Mouse (Mus musculus) neural tube, embryonic 10.5 days (tissue): ENCODE data around the gene Ccdc85c.

Experiments
- DNase-seq: peaks from one replicate; pipeline ENCODE4 v3.0.0-alpha.2; 2017; ENCODE audit warnings: low spot score; ENCODE audit errors: extremely low spot score

Ccdc85c gene

GRCm38 (mm10) chr12:108240953-108241588, 34.2 kb downstream of the Ccdc85c start:
- peak; percentile 87 for DNase-seq

DNA sequence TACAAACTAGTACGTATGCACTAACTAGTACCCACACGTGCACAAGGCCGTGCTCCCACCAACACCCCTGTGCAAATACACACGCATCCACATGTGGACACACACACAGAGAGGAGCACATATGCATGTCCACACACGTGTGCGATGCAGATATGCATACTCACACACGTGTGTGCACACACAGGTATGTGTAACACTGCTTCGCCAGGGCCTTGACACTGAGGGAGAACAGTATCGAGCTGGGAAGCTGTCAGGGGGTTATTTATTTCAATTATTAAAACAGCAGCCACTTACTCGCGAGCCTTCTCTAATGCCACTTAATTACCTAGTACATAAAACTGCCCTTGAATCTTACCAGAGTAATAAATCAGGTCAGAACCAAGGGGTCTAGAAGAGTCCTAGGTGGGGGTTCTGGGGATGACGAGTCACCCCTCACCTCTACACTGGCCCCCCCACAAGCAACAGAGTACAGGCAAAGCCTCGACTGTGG, 34.8 kb downstream of the Ccdc85c start:
- DNase-seq = peak; percentile 39

DNA sequence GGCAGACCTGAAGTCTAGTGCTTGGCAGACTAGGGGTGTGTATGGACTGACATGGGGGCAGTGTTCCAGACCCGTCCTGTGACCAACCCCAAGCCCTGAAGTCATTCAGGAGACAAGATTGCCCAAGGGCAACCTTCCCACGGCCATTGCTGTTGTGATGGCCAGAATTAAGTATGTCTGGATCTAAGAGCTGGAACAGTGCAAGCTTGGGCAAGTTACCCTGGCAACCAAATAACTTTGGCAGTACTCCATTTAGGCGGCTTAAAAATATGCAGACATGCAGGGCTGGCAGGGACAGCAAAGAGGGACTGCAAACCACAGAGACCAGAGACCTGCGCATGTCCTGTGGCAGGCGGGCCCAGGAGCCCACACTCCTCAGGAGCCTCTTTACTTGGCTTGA, 35.8 kb downstream of the Ccdc85c start:
- no peak for DNase-seq

- DNase-seq = no peak
Measured at GRCm38 (mm10) chr12:108238395-108239035, 36.7 kb downstream of the Ccdc85c start.

DNA sequence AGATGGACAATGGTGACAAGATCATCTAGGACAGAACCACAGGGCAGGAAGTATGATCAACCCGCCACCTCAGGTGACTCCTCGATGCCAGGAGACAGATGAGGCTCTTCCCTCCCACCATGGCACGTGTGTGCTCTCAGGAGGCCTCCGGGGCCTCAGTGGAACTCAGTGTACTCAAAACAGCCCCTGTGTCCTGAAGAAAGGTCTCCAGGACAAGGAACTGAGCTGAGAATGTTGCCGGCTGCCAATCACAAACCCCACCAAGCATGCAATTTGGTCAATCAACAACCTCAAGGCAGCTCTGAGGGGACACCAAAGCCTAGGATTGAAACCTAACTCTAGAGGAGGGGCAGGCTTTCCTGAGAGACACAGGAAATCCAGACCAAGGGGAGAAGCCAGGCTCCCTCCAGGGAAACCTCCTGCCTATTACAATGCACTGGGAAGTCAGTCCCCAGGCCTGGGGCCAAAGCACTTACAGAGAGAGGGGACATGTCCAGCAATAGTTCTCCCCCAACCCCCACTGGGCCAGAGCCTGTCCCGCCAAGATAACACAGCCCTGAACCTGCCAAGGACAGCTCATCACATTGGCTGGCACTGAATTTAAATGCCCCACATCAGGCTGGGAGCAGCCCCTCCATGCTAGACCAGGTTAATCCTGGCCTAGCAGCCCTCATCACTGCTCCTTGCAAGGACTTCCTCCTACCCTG, 37.8 kb downstream of the Ccdc85c start:
- DNase-seq = no peak

DNA sequence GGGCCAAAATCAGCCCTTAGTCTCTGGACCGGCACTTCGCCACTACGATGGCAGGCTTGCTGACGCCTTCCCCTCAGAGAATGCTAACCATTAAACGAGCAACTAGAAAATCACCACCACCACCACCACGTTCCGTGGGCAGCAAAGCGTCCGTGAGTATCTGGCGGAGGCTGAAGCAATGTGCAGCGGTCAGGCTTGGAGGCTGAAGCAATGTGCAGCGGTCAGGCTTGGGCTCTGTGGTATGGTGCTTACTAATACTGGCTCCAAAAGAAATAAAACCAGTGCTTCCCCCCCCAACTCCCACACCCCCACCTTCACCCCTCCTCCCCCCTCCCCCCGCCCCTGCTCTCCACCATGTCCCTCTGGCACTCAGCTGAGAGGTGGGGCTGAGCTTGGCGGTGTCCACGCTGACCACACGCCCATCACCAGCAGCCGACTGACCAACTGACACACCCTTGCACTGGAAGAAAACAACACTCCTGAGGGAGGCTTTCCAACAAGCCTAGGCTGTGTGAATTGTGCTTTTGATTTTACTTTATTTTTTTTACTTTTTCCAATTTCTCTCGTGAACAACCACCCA, 39.2 kb downstream of the Ccdc85c start:
- DNase-seq = no peak

DNA sequence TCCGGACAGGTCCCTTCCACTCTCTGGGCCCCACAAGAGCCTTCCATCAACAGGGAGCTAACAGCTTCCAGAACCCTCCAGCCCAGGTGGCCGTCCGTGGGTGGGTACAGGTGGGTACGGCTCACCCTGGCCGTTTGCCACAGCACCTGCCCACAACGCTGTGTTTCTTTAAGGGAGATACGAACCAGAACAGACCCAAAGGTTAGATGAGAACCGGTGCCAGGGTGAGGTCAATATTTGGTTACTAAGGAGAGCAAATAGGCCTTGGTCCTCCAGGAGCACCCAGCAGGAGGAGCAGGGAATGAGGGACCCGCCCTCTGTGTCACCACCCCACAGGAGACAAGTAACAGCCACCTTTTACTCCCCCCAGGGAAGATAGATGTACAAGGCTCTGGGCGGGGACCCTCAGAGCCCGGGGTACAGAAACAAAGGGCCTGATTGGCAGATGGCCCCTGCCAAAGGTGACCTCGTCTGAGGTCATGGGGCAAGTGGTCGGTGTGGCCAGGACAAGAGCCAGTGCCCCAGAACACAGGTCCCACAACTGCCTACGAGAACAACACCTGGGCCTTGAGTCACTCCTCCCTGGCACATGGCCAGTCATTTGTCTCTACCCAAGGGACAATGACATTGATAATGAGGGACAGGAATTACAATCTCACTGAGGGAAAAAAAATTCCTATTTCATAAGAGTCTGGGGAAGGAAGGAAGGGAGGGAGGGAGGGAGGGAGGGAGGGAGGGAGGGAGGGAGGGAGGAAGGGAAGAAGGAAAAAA, 40.2 kb downstream of the Ccdc85c start:
- no peak for DNase-seq

DNA sequence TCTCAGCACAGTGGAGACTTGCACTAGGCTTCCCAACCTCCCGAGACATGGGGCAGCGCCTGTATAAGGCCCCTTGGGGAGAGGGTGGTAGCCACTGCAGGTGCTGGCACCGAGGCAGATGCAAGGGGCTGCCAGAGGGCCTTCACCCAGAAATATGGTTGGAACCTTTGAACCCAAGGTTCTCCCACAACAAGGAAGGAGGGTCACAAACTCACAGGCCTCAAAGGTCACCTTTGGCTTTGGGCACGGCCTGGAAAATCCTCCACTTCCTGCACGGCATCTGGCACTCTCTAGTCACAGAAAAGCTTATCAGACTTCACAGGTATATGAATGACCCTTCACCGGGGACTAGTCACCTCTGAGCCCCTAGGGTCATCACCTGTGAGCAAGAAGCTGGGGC, 41.5 kb downstream of the Ccdc85c start:
- no peak for DNase-seq

- DNase-seq = no peak
Measured at GRCm38 (mm10) chr12:108231901-108232300, 43.3 kb downstream of the Ccdc85c start.

DNA sequence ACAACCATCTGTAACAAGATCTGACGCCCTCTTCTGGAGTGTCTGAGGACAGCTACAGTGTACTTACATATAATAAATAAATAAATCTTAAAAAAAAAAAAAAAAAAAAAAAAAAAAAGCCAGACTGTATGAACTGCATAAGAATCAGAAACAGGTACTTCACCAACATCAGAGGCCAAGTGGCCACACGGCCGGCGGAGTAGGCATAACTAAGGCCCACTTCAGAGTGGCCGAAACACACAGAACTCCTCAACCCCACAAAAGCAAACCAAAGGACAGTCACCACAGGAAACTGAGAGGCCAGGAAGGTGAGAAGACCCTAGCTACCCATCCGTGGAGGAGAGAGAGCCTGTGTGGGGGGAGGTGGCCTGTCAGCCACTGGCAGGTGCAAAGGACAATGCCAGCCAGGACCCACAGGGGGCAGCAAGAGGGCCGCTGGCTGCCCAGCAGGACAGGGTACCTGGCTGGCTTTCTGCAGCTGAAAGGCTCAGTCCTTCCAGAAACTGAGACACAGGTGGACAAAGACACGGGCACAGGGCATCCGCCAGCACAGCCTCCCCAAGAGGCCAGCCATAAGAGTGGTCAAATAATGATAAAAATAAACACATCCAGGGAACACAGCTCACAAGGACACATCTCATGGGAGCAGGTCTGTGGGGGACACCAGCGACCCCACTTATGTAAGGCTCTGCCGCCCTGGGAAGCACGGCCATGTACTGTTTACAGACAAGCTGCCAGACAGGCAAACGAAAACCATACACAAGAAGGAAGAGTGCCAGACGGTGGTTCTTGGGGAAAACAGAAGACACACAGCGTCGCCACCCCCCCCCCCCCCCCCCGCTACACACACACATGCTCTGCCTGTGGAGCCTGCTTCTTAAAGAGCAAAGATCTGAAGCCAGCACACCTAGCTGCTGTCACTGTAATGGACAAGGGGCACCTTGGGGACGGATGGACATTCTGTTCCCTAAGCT, 44.1 kb downstream of the Ccdc85c start:
- DNase-seq = no peak

DNA sequence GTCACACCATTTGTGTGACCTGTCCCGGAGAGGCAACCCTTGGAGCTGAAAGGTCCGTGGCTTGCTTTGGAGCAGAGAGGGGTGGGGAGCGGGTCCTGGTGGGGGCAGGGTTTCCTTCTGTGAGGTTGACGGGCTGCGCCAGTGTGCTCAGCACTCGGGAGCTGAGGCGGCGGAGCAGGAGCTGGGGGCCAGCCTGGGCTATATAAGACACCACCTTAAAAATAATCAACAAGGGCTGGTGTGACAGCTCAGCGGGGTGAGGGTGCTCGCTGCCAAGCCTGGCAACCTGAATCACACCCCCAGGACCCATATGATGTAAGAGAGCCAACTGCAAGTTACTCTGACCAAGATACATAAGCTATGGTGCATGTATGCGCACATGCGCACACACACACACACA, 45.1 kb downstream of the Ccdc85c start:
- no peak for DNase-seq

DNA sequence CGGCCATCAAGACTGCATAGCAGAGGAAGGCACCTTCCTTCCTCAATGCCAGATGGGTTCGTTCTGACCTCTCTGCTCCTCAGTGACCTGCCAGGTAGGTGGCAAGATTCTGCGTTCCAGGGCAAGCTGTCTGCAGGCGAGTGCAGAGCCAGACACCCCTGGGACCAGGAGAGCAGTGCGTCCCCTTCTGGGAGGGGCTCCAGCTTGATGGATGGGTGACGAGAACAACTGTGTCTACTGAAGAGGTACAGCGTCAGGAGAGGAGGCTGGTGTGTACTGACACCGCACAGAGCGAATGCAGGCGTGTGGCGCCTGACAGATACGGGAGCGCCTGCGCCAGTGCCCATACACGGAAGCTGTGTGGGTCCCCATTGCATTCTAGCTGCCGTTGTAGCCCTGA, 47.7 kb downstream of the Ccdc85c start:
- DNase-seq = no peak

DNA sequence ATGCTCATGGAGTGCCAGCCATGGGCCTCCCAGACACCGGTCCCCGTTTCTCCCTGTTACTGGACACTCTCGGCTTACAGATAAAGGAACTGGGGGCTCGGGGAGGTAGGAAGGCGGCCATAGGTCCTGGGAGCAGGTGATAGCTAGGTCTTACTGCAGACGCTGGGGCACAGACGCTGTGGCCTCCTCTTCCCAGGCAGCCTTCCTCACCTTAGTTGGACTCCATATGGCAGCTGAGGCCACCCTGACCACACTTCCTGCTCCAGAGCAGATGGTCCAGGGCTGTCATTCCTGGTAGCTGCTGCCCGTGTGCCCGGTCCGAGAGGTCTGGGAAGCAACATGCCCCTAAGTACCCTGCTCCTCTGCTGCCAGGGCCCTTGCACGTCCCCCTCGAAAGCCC, 48.3 kb downstream of the Ccdc85c start:
- no peak for DNase-seq

DNA sequence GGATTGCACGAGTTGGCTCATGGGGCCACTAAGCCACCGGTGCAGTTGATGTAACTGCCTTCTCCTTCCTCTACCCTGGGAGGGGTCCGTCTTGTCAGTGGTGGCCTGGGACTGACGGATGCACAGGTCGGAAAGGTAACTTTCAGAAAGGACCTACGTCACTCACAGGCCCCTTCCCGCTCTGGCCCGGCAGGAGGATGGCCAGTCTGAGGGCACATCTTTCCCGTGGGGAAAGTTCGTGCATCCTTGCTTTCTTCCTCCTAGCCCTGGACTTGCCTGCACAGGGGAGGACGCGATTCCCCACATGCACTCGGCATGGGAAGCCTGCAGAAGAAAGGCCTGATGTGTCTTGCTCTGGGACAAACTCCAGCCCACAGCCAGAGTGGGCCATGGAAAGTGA, 49.0 kb downstream of the Ccdc85c start:
- no peak for DNase-seq

GRCm38 (mm10) chr12:108225781-108226180, 49.4 kb downstream of the Ccdc85c start:
- no peak for DNase-seq

DNA sequence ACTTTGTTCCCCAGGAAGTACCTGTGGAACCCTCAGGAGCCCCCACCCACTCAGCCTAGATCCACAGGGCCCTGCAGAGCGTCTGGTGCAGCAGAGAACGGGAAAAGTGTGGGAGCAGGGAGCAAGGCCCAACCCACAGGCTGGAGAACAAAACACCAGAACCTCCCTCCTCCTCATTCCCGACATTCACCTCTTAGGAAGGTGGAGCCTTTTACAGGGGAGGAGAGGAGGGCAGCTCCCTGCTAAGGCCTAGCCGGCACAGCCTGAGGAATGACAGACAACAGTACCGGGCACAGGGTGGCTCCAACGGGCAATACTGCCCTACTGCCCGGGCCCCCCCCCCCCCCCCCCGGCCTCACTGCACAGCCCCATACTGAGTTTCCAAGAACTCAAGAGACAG, 51.9 kb downstream of the Ccdc85c start:
- no peak for DNase-seq

GRCm38 (mm10) chr12:108221712-108222111, 53.5 kb downstream of the Ccdc85c start:
- no peak for DNase-seq

- no peak for DNase-seq
Measured at GRCm38 (mm10) chr12:108221206-108221605, 54.0 kb downstream of the Ccdc85c start.

DNA sequence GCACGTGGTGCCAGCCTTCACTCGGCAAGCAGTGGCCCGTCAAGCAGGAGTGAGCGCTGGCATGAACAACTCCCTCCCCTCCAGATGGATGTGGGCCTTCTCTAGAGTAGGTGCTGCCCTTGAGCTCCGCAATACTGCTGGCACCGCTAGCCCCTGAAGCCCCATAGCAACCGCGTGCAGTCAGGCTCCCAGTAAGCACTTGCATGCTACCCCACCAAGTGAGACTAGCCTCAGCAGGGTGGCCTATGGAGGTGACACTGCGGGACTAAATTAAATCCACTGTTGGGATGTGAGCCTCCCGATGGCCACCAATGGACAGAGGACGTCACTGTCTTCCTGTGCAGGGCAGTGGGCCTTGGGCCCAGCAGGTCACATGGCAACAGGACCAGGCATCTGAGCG, 54.6 kb downstream of the Ccdc85c start:
- DNase-seq = no peak
